Mouse (Mus musculus) heart, embryonic 14.5 days (tissue): ENCODE results near the gene Ralgps1. TPM values are rescaled to one million over a fixed set of nuclear protein-coding genes. Genes with fewer than 3 reads are reported as not detected.

Experiments
- ATAC-seq: fragments of 200-750 bp; cut with Nextera tagmentation; 2 replicates; pipeline ENCODE4 v1.8.0; 2017; ENCODE audit warnings: low read depth, moderate TSS enrichment; ENCODE audit not compliant: insufficient number of reproducible peaks, insufficient read depth, low FRiP score
- H3K27ac ChIP-seq, 2 experiments: fragments of 200-500 bp in 1 of 2; fragments of 300-500 bp in 1 of 2; sonication (generic) in 1 of 2; replicated peaks in 1 of 2; 2 replicates each; pipeline ENCODE4 v1.5.1; 2012 to 2014; ENCODE audit warnings: low read depth in 2 of 2, low read length in 2 of 2, control low read depth in 1 of 2, mild to moderate bottlenecking in 1 of 2, mixed read lengths in 1 of 2; ENCODE audit not compliant: control insufficient read depth in 1 of 2, insufficient read depth in 1 of 2
- H3K27me3 ChIP-seq: fragments of 300-500 bp; sonication (generic); 2 replicates; pipeline ENCODE4 v1.6.1; 2014; ENCODE audit warnings: mild to moderate bottlenecking, low read length, control low read depth; ENCODE audit not compliant: control insufficient read depth, insufficient read depth
- H3K36me3 ChIP-seq: fragments of 300-500 bp; sonication (generic); 2 replicates; pipeline ENCODE4 v1.6.1; 2014; ENCODE audit warnings: mild to moderate bottlenecking, control low read depth, low read length, mixed read lengths; ENCODE audit not compliant: control insufficient read depth, insufficient read depth
- H3K4me1 ChIP-seq, 2 experiments: fragments of 200-500 bp in 1 of 2; fragments of 300-500 bp in 1 of 2; sonication (generic) in 1 of 2; 2 replicates each; pipeline ENCODE4 v1.6.1; 2012 to 2014; ENCODE audit warnings: low read length in 2 of 2, control low read depth in 1 of 2, mixed read lengths in 1 of 2; ENCODE audit not compliant: control insufficient read depth in 2 of 2, insufficient read depth in 2 of 2
- H3K4me2 ChIP-seq: fragments of 300-500 bp; sonication (generic); 2 replicates; pipeline ENCODE4 v1.6.1; 2014; ENCODE audit warnings: mild to moderate bottlenecking, low read length
- H3K4me3 ChIP-seq, 2 experiments: fragments of 200-500 bp in 1 of 2; fragments of 300-500 bp in 1 of 2; sonication (generic) in 1 of 2; 2 replicates each; pipeline ENCODE4 v1.5.1; 2012 to 2014; ENCODE audit warnings: low read length in 2 of 2, mild to moderate bottlenecking in 2 of 2, control low read depth in 1 of 2, low read depth in 1 of 2, moderate library complexity in 1 of 2; ENCODE audit not compliant: control insufficient read depth in 1 of 2, insufficient read depth in 1 of 2
- H3K9ac ChIP-seq: fragments of 300-500 bp; sonication (generic); 2 replicates; pipeline ENCODE4 v1.6.1; 2014; ENCODE audit warnings: mild to moderate bottlenecking, low read length
- H3K9me3 ChIP-seq: fragments of 300-500 bp; sonication (generic); 2 replicates; pipeline ENCODE4 v1.6.1; 2016; ENCODE audit warnings: low read length, control low read depth; ENCODE audit not compliant: control insufficient read depth
- WGBS: fragments of 180-500 bp; shearing (Covaris S2); extraction: QIAGEN DNeasy Blood & Tissue Kit; methylation state at CpG from one replicate; pipeline ENCODE4 v1.1.7; 2014; 5-methylcytosine and 5-hydroxymethylcytosine counted together
- polyA plus RNA-seq: library from polyadenylated mRNA; unstranded; fragments of >200 nt; fragmentation: Nextera tagmentation; extraction: Ambion mirVana; gene quantifications from 2 replicates; pipeline ENCODE4 v1.2.1, GENCODE M21; 2014

Gene Ralgps1
- polyA plus RNA-seq, 1 experiment from 2014 or later, result 6.7 TPM

DNA sequence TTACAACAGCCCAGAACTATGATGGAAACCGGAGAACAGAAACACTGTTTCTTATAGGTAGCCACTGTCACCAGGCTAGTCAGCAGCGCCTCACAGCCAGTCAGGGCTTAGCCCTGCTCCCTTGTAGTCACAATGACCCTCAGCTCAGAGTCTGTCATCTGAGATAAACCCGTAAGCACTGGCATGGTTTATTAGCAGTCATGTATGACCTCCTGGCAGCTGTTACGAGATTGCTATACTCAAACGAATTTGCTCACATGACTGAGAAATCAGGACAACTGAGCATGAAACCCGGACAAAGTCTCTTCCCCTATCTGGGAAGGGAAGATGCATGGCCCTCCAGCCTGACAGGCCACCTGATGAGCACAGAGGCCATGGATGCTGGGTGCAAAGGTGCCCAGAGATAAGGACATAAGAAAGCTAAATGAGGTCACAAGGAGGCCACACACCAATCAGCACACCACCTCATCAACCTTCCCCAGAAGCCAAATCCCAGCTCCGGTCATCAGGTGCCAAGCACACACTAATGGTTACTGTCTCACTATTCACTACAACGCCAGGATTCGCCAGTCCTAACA lies 10.1 kb downstream of the Ralgps1 start:
- no peak overlapping the region for H3K4me3 ChIP-seq
- no peak overlapping the region for H3K9ac ChIP-seq
- no peak overlapping the region for H3K4me2 ChIP-seq
- 48% methylated on average over 9 of the region's 9 CpGs for WGBS
- no peak overlapping the region for H3K27ac ChIP-seq
- H3K27me3 ChIP-seq, result no peaks in the 10 kb centered on the region
- H3K9me3 ChIP-seq, result no peaks in the 10 kb centered on the region
- peaks cover 11 to 22% of the 10 kb centered on the region in 2 experiments for H3K4me1 ChIP-seq
- no peak for ATAC-seq
- H3K36me3 ChIP-seq, result no peaks in the 10 kb centered on the region

DNA sequence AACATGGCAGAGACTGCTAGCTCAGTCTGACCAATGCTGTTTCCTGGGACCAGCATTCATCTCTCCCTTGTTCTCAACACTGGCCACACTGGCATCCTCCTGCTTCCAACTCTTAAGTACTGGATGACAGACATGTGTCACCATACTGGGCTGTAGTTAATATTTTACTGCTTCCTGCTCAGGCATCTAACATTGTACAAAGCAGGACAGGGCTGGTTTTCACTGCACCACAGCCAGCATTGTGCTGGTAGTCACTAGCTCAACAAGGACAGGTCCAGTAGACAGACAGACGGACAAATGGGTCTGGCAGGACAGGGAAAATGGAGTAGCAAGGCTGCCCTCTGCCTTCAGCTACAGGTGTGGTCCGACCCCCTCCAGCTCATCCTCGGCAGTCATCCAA lies 10.7 kb downstream of the Ralgps1 start:
- no peaks in the 10 kb centered on the region for H3K9me3 ChIP-seq
- no peak overlapping the region for H3K9ac ChIP-seq
- ATAC-seq, result no peak
- H3K36me3 ChIP-seq, result no peaks in the 10 kb centered on the region
- 71% methylated on average over 3 of the region's 3 CpGs for WGBS
- H3K4me2 ChIP-seq, result no peak overlapping the region
- H3K4me1 ChIP-seq, result peaks cover 11 to 17% of the 10 kb centered on the region in 2 experiments
- H3K27ac ChIP-seq, result no peak overlapping the region
- no peak overlapping the region for H3K4me3 ChIP-seq
- no peaks in the 10 kb centered on the region for H3K27me3 ChIP-seq

DNA sequence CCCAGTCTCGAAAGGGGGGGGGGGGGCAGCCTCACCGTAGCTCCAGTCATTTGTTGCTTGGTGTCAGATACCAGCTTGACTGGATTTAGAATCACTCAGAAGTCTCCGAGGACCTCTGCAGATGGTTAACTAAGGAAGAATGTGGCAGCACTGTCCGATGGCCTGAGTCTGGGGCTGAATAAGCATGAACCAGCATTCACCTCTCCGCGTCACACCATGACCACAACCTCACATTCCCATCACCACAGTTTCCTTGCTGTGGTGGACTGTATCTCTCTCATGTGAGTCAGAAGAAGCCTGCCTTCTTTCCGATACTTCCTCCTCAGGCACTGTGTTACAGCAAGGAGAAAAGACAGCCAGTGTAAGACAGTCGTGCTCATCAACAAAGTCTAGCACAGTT lies 12.1 kb downstream of the Ralgps1 start:
- Histone ChIP-seq H3K27ac (no peak overlapping the region), H3K27me3 (no peaks in the 10 kb centered on the region), H3K9me3 (no peaks in the 10 kb centered on the region), H3K4me1 (peaks cover 9 to 14% of the 10 kb centered on the region in 2 experiments), H3K36me3 (no peaks in the 10 kb centered on the region), H3K4me3 (no peak overlapping the region), H3K4me2 (no peak overlapping the region), H3K9ac (no peak overlapping the region)
- no peak for ATAC-seq
- WGBS, result 87% methylated on average over 8 of the region's 8 CpGs

DNA sequence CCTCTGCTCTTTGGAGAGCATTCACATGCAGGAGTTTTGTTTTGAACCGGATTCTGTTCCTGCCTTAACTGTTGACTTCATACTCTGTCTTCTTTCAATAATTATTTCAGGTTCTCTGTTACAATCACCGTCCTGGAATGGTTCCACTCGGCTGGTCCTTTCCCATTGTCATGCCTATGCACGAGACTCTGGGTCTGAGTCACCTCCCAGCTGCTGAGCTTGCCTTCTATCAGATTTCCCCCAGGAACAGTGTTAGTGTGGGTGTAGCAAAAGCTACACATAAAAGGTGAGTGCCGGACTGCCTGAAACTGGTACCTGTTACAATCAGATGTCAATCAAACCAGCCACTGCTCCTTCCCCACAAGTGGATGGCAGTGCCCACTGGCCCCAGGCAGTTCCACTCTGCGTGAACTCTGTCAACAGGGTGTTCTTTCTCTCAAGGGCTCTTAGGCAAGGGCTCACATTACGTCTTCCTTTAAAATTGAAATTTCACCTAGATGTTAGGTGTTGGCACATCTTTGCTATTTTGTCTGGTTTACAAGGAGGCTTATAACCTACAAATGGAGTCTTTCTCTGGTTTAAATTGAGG lies 13.9 kb downstream of the Ralgps1 start:
- Histone ChIP-seq H3K9ac (no peak overlapping the region), H3K4me2 (no peak overlapping the region), H3K4me1 (peaks cover 9 to 14% of the 10 kb centered on the region in 2 experiments), H3K36me3 (no peaks in the 10 kb centered on the region), H3K9me3 (no peaks in the 10 kb centered on the region), H3K27ac (no peak overlapping the region), H3K4me3 (no peak overlapping the region), H3K27me3 (no peaks in the 10 kb centered on the region)
- ATAC-seq, result no peak
- WGBS, result 76% methylated on average over 7 of the region's 7 CpGs

DNA sequence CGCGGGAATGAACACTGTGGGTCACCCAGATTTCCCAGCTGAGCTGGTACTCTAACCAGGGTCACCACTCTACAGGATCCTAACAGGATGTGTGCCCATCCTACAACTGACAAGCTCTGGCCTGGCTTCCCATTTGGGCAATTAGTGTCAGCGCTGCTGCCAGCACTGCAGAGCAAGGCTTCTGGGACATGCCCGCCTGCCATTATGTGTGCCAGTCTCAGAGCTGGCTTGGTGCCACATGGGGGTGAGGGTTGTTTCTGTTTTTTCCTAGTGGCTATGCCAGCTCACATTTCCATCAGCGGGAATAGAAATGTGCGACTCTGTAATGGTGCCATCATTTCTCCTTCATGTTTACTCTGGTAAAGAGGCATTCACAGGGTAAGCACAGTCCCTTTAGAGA lies 15.7 kb downstream of the Ralgps1 start:
- Histone ChIP-seq H3K4me3 (no peak overlapping the region), H3K4me2 (no peak overlapping the region), H3K9ac (no peak overlapping the region), H3K27me3 (no peaks in the 10 kb centered on the region), H3K36me3 (no peaks in the 10 kb centered on the region), H3K4me1 (peaks cover 1 to 2% of the 10 kb centered on the region in 2 experiments; a peak in 2 of 4 replicates), H3K27ac (no peak overlapping the region), H3K9me3 (no peaks in the 10 kb centered on the region)
- ATAC-seq, result no peak
- 89% methylated on average over 6 of the region's 6 CpGs for WGBS

DNA sequence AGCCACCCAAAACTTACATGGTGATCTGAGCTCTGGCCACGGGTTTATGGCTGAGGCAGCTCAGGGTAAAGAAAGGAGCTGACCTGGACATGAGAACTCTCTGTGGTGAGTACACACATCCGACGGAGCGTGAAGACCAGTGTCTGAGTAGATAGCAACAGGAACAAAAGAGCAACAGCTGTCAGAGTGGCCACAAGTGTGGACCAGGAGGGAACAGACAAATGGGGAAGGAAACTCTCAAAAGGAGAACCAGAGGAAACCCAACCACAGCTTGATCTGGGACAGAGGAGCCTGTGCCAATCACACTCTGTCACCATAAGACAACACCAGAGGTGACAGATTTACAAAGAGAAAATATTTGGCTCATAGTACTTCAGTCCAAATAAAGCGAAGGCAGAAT lies 17.9 kb downstream of the Ralgps1 start:
- no peak overlapping the region for H3K4me2 ChIP-seq
- no peak overlapping the region for H3K9ac ChIP-seq
- H3K27me3 ChIP-seq, result no peaks in the 10 kb centered on the region
- no peaks in the 10 kb centered on the region for H3K9me3 ChIP-seq
- WGBS, result 76% methylated on average over 5 of the region's 5 CpGs
- H3K27ac ChIP-seq, result no peak overlapping the region
- H3K4me1 ChIP-seq, result peaks cover 0 to 6% of the 10 kb centered on the region in 2 experiments; a peak in 1 of 4 replicates
- ATAC-seq, result no peak
- no peak overlapping the region for H3K4me3 ChIP-seq
- H3K36me3 ChIP-seq, result no peaks in the 10 kb centered on the region

DNA sequence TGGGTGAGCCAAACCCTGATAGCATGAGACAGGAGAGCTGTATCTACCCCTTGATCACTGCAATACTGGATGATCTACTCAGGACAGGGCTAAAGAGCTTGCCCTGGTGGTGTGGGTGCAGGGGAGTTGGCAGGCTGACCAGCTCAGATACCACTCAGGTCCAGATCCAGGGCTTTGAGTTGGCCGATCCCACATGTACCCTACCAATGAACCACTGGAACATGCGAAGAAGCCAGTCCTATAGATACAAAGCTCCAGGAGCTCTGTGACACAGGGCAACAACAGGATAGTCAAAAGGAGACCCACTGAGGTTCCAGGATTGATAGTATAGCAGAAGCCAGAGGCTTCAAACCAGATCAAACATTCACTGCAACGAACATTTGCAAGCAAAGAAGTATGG lies 19.8 kb downstream of the Ralgps1 start:
- H3K4me2 ChIP-seq, result no peak overlapping the region
- no peak overlapping the region for H3K9ac ChIP-seq
- WGBS, result 87% methylated on average over 3 of the region's 3 CpGs
- H3K36me3 ChIP-seq, result no peaks in the 10 kb centered on the region
- no peak overlapping the region for H3K27ac ChIP-seq
- no peaks in the 10 kb centered on the region for H3K27me3 ChIP-seq
- no peaks in the 10 kb centered on the region for H3K9me3 ChIP-seq
- no peak for ATAC-seq
- no peak overlapping the region for H3K4me3 ChIP-seq
- peaks cover under 1 to 11% of the 10 kb centered on the region in 2 experiments; a peak in 1 of 4 replicates for H3K4me1 ChIP-seq

DNA sequence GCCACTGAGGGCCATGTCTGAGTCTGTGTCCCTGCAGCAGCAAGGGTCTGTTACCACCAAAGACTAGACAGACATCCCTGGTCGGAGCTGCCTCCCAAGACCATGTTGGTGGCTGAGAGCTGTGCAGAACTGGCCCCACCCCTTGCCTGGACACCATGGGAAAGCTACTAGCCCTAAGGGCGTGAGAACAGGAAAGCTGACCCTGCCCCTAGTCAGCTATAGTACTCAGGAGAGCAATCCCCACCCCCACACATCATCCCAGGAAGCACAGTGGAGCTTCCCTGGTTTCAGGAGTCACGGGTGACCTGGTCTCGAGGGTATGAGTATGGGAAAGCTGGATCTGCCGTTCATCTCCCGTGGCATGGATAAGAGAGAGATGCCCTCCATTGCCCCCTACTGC lies 20.4 kb downstream of the Ralgps1 start:
- Histone ChIP-seq H3K4me3 (no peak overlapping the region), H3K36me3 (no peaks in the 10 kb centered on the region), H3K27ac (no peak overlapping the region), H3K4me2 (no peak overlapping the region), H3K4me1 (peaks cover 5 to 16% of the 10 kb centered on the region in 2 experiments), H3K9me3 (no peaks in the 10 kb centered on the region), H3K27me3 (no peaks in the 10 kb centered on the region), H3K9ac (no peak overlapping the region)
- 79% methylated on average over 6 of the region's 6 CpGs for WGBS
- ATAC-seq, result no peak
